ENCODE assay signal across 19 mouse cellular contexts in the genomic region with DNA sequence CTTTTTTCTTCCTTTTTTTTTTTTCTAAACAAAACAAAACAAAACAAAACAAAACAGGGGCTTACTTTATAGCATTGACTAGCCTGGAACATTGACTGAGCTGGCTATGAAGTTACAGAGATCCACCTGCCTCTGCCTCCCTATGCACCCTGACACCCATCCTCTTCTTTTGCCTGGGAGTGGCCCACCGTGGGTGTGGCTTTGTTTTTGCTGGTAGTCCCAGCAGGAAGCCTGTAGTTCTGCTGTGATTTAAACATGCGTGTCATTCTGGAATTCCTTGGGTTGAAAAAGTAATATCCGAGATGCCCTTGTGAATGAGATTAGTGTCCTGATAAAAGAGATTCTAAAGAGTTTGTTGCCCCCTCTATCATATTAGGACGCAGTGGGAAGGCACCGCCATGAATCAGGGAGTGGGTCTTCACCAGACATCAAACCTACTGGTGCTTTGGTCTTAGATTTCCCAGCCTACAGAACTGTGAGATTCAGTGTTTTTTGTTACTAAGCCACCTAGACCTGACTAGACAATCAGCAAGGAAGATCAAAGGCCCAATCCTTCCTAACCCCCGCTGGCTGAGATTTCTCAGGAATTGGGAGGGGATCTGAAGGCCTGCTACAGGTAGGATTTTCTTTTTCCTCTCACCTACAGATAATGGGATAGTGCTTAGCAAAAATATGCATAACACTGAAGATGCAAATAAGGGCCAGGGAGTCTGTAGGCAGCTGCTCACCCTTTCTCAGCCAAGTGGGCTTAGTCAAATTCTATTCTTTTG.
"Had no signal": no experiment of that assay in that cellular context is flagged by ENCODE, and none has a peak within 500 bp of the region (broad histone marks: within the 10 kb centered on the region; RNA-seq: fewer than 3 reads in every experiment).

No protein-coding gene starts in this region.

- H3K4me1 ChIP-seq: lung, embryonic 15.5 days; megakaryocyte, embryonic 14.5 days; neural tube, embryonic 12.5 days; stomach, embryonic 15.5 days had no signal

- H3K9me3 ChIP-seq: lung, embryonic 15.5 days; midbrain, embryonic 13.5 days; midbrain, embryonic 15.5 days; neural tube, embryonic 12.5 days; stomach, embryonic 15.5 days had no signal

- H3K4me3 ChIP-seq: lung, embryonic 15.5 days; megakaryocyte, embryonic 14.5 days; midbrain, embryonic 13.5 days; midbrain, embryonic 15.5 days; neural tube, embryonic 12.5 days; stomach, embryonic 15.5 days had no signal

- DNase-seq: lung, adult 2 months; lung, postnatal 14 days; lung, postnatal 36 days; retina, postnatal 1 day; right cerebral cortex, adult 18-20 months; right cerebral cortex, postnatal 25 days; right cerebral cortex, postnatal 4 days; spleen, adult 18-20 months; thymus, adult 2 months; thymus, postnatal 25 days; thymus, postnatal 4 days had no signal

- H3K27me3 ChIP-seq: lung, embryonic 15.5 days; megakaryocyte, embryonic 14.5 days; midbrain, embryonic 13.5 days; midbrain, embryonic 15.5 days; neural tube, embryonic 12.5 days; stomach, embryonic 15.5 days had no signal

- H3K27ac ChIP-seq: lung, embryonic 15.5 days; macrophage; midbrain, embryonic 13.5 days; midbrain, embryonic 15.5 days; neural tube, embryonic 12.5 days; stomach, embryonic 15.5 days; stomach, postnatal 0 days had no signal

- H3K36me3 ChIP-seq: lung, embryonic 15.5 days; midbrain, embryonic 13.5 days; midbrain, embryonic 15.5 days; neural tube, embryonic 12.5 days; stomach, embryonic 15.5 days had no signal

- H3K9ac ChIP-seq: lung, embryonic 15.5 days; midbrain, embryonic 13.5 days; midbrain, embryonic 15.5 days; neural tube, embryonic 12.5 days; stomach, embryonic 15.5 days had no signal
